ENCODE assay signal across 24 mouse cellular contexts in genomic region chr4:83436375-83436774, GRCm38 (mm10). TPM values are rescaled to one million over a fixed set of nuclear protein-coding genes. Genes with fewer than 3 reads are reported as not detected.
DNase-seq lines count a peak whose midpoint lies in the region; ATAC-seq and TF ChIP-seq lines count a peak whose summit lies in the region.
"Had no signal": no experiment of that assay in that cellular context is flagged by ENCODE, and none has a peak within 500 bp of the region (broad histone marks: within the 10 kb centered on the region; RNA-seq: fewer than 3 reads in every experiment).

No protein-coding gene starts in this region.

- TF ChIP-seq CTCF in gastrocnemius, adult 2 months (IDR thresholded peaks at IDR 0.05) = no peak

- no peak for ATAC-seq in inflammation-experienced regulatory T-cells, adult 6 months
- ATAC-seq: forebrain, embryonic 15.5 days; hindbrain, postnatal 0 days; intestine, postnatal 0 days had no signal

- DNase-seq in gastrocnemius, adult 2 months = no peak
- no peak for DNase-seq in gastrocnemius, postnatal 14 days
- peak; percentile 6 to 12 for DNase-seq in right cerebral cortex, postnatal 10 days (ENCODE audit: low spot score in 2 of 2)
- no peak for DNase-seq in right cerebral cortex, adult 2 months (ENCODE audit: low spot score in 2 of 2)
- peak; percentile 51 for DNase-seq in ZHBTc4 (ENCODE audit: low read depth, low spot score)
- DNase-seq: adrenal gland, adult 2 months; adrenal gland, postnatal 14 days; cerebellum, adult 11 months; cerebellum, adult 2 months; cerebellum, postnatal 10 days; cerebellum, postnatal 36 days; embryo, embryonic 11 days; gastrocnemius, postnatal 10 days; heart, postnatal 14 days had no signal

- peak overlapping the region; percentile 78 for H3K27ac ChIP-seq in gastrocnemius, adult 2 months
- H3K27ac ChIP-seq: embryonic facial prominence, embryonic 10.5 days; embryonic facial prominence, embryonic 13.5 days; forebrain, embryonic 12.5 days; forebrain, embryonic 15.5 days; heart, embryonic 13.5 days; hindbrain, embryonic 14.5 days; hindbrain, postnatal 0 days had no signal

- no peak overlapping the region for H3K4me3 ChIP-seq in gastrocnemius, adult 2 months
- H3K4me3 ChIP-seq: embryonic facial prominence, embryonic 10.5 days; embryonic facial prominence, embryonic 13.5 days; erythroblast, embryonic 14.5 days; forebrain, embryonic 12.5 days; forebrain, embryonic 15.5 days; heart, embryonic 13.5 days had no signal

- intact Hi-C loops in gastrocnemius, adult 2 months (cut with DNase I) = no loop called here
- intact Hi-C loops in gastrocnemius, postnatal 14 days (cut with DNase I; ENCODE audit: low total_unique reads) = no loop called here

RNA-seq across cellular contexts. Expression of gene Snapc3, which starts 18.9 kb away (rescaled TPM):
- 10 to 100 TPM in 1 of 2 experiments, 1 to 10 TPM in 1; 9.6 to 10.8 TPM for total RNA-seq in gastrocnemius, adult 2 months (2021)
- 10 to 100 TPM; 12.8 to 13.3 TPM for total RNA-seq in gastrocnemius, postnatal 14 days (2021)
- polyA plus RNA-seq in inflammation-experienced regulatory T-cells, adult 6 months (2017; shearing (Covaris generic)) = 10 to 100 TPM; 41.9 to 49.3 (median 46.3) TPM

RNA-seq across cellular contexts. Expression of gene Psip1, which starts 49.9 kb away (rescaled TPM):
- 10 to 100 TPM; 14.8 to 19.4 TPM for total RNA-seq in gastrocnemius, adult 2 months (2021)
- total RNA-seq in gastrocnemius, postnatal 14 days (2021) = 10 to 100 TPM; 18.7 to 22.9 TPM
- 10 to 100 TPM; 64.5 to 71.5 (median 67.4) TPM for polyA plus RNA-seq in inflammation-experienced regulatory T-cells, adult 6 months (2017; shearing (Covaris generic))

Comparison
In these comparisons a context has a peak if more than half of its experiments do, and no peak if none do; other contexts are left out.
1. DNase-seq: peak in right cerebral cortex, postnatal 10 days (2 of 2) and ZHBTc4 (single experiment); none in gastrocnemius, adult 2 months (single experiment), gastrocnemius, postnatal 14 days (single experiment) and right cerebral cortex, adult 2 months (0 of 2).